Mouse (Mus musculus): ENCODE data around the gene Mgat4e. TPM values are rescaled to one million over a fixed set of nuclear protein-coding genes. Genes with fewer than 3 reads are reported as not detected.

Mgat4e gene
- polyA plus RNA-seq, 1 experiment: 1.3 TPM

DNA sequence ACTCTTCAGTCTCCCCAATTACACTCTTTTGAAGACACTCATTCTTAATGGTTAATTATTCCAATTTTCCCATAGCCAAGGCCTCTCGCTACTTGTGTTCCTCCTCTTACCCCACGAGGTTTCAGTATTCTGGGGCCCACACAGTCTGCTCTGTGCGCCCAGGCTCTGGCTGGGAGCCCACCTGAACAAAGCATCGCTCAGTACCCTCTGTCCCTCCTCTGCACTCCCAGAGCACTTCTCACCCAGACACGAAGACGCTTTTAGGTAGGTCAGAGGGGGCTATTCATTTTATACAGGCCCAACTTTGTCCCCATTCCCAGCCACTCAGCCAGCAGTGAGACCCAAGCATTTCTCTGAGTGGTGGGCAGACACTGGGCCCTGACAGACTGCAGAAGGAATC, 18.9 kb downstream of the Mgat4e start:
- H3K9me3 ChIP-seq (replicated peaks; ENCODE audit: control insufficient read depth, insufficient read depth, low read length, poor library complexity, severe bottlenecking): no peaks in the 10 kb centered on the region; the same call in 1 of the 2 replicates
- H3K27ac ChIP-seq (ENCODE audit: insufficient read depth, low read length): no peak overlapping the region
- no peaks in the 10 kb centered on the region for H3K36me3 ChIP-seq (ENCODE audit: control insufficient read depth, insufficient read depth, low read length, poor library complexity, severe bottlenecking)
- no peak overlapping the region for H3K9ac ChIP-seq (ENCODE audit: low read depth, poor library complexity, severe bottlenecking)
- peaks cover 3% of the 10 kb centered on the region for H3K4me1 ChIP-seq (ENCODE audit: control insufficient read depth, insufficient read depth, low read length)
- H3K27me3 ChIP-seq (ENCODE audit: control insufficient read depth, insufficient read depth, low read length, poor library complexity, severe bottlenecking): no peaks in the 10 kb centered on the region
- TF ChIP-seq CTCF (IDR thresholded peaks at IDR 0.05; ENCODE audit: low read depth, low read length): no peak
- no peak for TF ChIP-seq POLR2A (IDR thresholded peaks at IDR 0.05; ENCODE audit: insufficient read depth, low read length)
- no peak for TF ChIP-seq EP300 (IDR thresholded peaks at IDR 0.05; ENCODE audit: insufficient read depth, low read depth, low read length)
- H3K4me3 ChIP-seq (ENCODE audit: low read depth, low read length): no peak overlapping the region

DNA sequence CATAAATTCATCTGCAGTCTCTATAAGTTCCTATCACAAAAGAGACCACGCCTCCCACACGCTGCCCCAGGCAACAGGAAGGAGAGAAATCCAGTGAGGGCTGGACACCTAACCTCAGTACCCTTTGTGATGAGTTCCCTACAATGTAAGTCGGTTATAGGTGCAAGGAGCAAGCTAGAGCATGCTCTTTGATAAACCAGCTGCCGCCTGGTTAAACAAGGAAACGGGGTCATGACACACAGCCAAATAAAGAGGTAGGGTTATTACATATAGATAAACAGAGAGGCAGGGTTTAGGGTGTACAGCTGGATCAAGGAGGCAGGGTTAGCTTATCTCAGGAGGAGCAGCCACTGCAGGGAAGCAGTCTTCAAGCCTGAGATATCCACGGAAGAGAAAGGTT, 22.7 kb downstream of the Mgat4e start:
- Histone ChIP-seq H3K4me1 (ENCODE audit: control insufficient read depth, insufficient read depth, low read length) (no peaks in the 10 kb centered on the region), H3K27me3 (ENCODE audit: control insufficient read depth, insufficient read depth, low read length, poor library complexity, severe bottlenecking) (no peaks in the 10 kb centered on the region), H3K4me3 (ENCODE audit: low read depth, low read length) (no peak overlapping the region), H3K27ac (ENCODE audit: insufficient read depth, low read length) (no peak overlapping the region), H3K9ac (ENCODE audit: low read depth, poor library complexity, severe bottlenecking) (no peak overlapping the region), H3K36me3 (ENCODE audit: control insufficient read depth, insufficient read depth, low read length, poor library complexity, severe bottlenecking) (no peaks in the 10 kb centered on the region), H3K9me3 (replicated peaks; ENCODE audit: control insufficient read depth, insufficient read depth, low read length, poor library complexity, severe bottlenecking) (no peaks in the 10 kb centered on the region)
- TF ChIP-seq EP300 (IDR thresholded peaks at IDR 0.05; ENCODE audit: insufficient read depth, low read depth, low read length): no peak
- no peak for TF ChIP-seq CTCF (IDR thresholded peaks at IDR 0.05; ENCODE audit: low read depth, low read length)
- TF ChIP-seq POLR2A (IDR thresholded peaks at IDR 0.05; ENCODE audit: insufficient read depth, low read length): no peak

DNA sequence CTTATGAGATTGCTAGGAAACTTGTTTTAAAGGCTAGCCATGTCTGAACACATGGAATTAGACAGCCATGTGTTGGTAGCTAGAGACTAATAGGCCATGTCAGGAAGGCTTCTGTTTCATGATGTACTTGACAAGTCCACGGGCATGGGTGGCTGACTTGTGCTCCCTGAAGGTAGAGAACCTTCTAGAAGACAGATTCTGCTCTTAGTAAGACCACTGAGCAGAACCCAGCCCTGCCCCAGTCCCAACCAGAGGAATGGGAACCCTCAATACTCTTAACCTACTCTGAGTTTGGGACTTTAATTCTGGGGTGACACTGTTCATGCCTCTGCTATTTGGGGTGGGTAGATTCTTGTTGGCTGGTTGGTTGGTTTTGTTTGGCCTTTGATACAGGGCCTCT, 24.5 kb downstream of the Mgat4e start:
- H3K27me3 ChIP-seq (ENCODE audit: control insufficient read depth, insufficient read depth, low read length, poor library complexity, severe bottlenecking): no peaks in the 10 kb centered on the region

DNA sequence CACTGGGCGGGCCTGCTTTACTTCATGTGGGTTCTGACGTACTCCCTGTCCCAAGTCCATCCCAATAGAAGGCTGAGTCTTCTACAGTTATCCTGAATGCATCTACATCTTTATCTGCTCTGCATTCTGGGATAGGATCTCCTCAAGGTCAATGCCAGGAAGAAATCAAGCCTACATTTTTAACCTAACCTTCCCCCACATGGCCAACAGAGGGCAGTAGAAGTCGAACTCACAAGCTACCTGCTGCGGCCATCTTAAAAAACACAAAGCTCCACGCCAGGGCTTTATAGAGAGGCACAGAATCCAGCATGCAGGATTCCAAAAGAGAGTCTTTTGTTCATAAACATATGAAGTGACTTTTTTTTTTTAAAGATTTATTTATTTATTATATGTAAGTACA, 25.1 kb downstream of the Mgat4e start:
- no peak overlapping the region for H3K27ac ChIP-seq (ENCODE audit: insufficient read depth, low read length)
- peak; percentile 64 for TF ChIP-seq CTCF (IDR thresholded peaks at IDR 0.05; ENCODE audit: low read depth, low read length)
- TF ChIP-seq POLR2A (IDR thresholded peaks at IDR 0.05; ENCODE audit: insufficient read depth, low read length): no peak
- H3K36me3 ChIP-seq (ENCODE audit: control insufficient read depth, insufficient read depth, low read length, poor library complexity, severe bottlenecking): no peaks in the 10 kb centered on the region

More for the DNA sequence above, 24.5 kb downstream of the Mgat4e start:
- Histone ChIP-seq H3K36me3 (ENCODE audit: control insufficient read depth, insufficient read depth, low read length, poor library complexity, severe bottlenecking) (no peaks in the 10 kb centered on the region), H3K9me3 (replicated peaks; ENCODE audit: control insufficient read depth, insufficient read depth, low read length, poor library complexity, severe bottlenecking) (no peaks in the 10 kb centered on the region), H3K4me1 (ENCODE audit: control insufficient read depth, insufficient read depth, low read length) (no peaks in the 10 kb centered on the region), H3K4me3 (ENCODE audit: low read depth, low read length) (no peak overlapping the region), H3K27ac (ENCODE audit: insufficient read depth, low read length) (no peak overlapping the region), H3K9ac (ENCODE audit: low read depth, poor library complexity, severe bottlenecking) (no peak overlapping the region)
- TF ChIP-seq EP300 (IDR thresholded peaks at IDR 0.05; ENCODE audit: insufficient read depth, low read depth, low read length): no peak
- no peak for TF ChIP-seq POLR2A (IDR thresholded peaks at IDR 0.05; ENCODE audit: insufficient read depth, low read length)
- no peak for TF ChIP-seq CTCF (IDR thresholded peaks at IDR 0.05; ENCODE audit: low read depth, low read length)

DNA sequence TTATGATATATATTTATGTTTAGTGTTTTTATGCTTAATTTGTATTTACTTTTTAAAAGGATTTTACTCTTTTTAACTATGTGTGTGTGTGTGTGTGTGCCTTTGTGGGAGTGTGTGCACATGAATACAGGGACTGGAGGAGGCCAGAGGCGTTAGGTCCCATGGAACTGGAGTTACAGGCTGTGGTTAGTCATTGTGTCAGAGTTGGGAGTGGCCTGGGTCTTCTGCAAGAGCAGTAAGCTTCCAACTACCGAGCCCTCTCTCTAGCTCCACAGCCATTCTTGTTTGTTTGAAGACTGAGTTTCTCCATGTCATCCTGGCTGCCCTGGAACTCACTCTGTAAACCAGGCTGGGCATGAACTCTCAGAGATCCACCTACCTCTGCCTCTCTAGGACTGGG, 27.2 kb downstream of the Mgat4e start:
- no peaks in the 10 kb centered on the region for H3K9me3 ChIP-seq (replicated peaks; ENCODE audit: control insufficient read depth, insufficient read depth, low read length, poor library complexity, severe bottlenecking)
- no peak for TF ChIP-seq CTCF (IDR thresholded peaks at IDR 0.05; ENCODE audit: low read depth, low read length)
- TF ChIP-seq POLR2A (IDR thresholded peaks at IDR 0.05; ENCODE audit: insufficient read depth, low read length): no peak
- TF ChIP-seq EP300 (IDR thresholded peaks at IDR 0.05; ENCODE audit: insufficient read depth, low read depth, low read length): no peak

More for the DNA sequence above, 25.1 kb downstream of the Mgat4e start:
- no peak overlapping the region for H3K9ac ChIP-seq (ENCODE audit: low read depth, poor library complexity, severe bottlenecking)
- no peak overlapping the region for H3K4me3 ChIP-seq (ENCODE audit: low read depth, low read length)
- no peaks in the 10 kb centered on the region for H3K4me1 ChIP-seq (ENCODE audit: control insufficient read depth, insufficient read depth, low read length)
- no peaks in the 10 kb centered on the region for H3K9me3 ChIP-seq (replicated peaks; ENCODE audit: control insufficient read depth, insufficient read depth, low read length, poor library complexity, severe bottlenecking)
- H3K27me3 ChIP-seq (ENCODE audit: control insufficient read depth, insufficient read depth, low read length, poor library complexity, severe bottlenecking): no peaks in the 10 kb centered on the region

DNA sequence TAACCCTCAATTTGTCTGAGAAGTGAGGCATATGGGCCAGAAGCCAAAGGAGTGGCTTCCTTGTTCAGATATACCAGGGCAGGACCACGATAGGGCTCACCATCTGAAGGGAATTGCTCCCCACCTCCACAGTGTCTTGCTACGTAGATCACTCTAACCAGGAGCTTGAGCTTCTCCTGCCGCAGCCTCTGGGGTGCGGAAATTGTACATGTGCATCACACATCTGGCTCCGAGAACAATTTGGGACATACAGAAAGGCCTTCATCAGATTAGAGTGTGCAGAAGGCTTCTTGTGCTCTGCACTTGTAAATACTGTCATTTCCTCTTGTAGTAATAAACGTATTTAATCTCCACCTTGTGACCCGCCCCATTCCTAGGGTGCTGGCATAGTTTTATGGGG, 28.3 kb downstream of the Mgat4e start:
- H3K9me3 ChIP-seq (replicated peaks; ENCODE audit: control insufficient read depth, insufficient read depth, low read length, poor library complexity, severe bottlenecking): no peaks in the 10 kb centered on the region
- no peaks in the 10 kb centered on the region for H3K4me1 ChIP-seq (ENCODE audit: control insufficient read depth, insufficient read depth, low read length)
- H3K36me3 ChIP-seq (ENCODE audit: control insufficient read depth, insufficient read depth, low read length, poor library complexity, severe bottlenecking): no peaks in the 10 kb centered on the region

More for the DNA sequence above, 27.2 kb downstream of the Mgat4e start:
- Histone ChIP-seq H3K27ac (ENCODE audit: insufficient read depth, low read length) (no peak overlapping the region), H3K4me3 (ENCODE audit: low read depth, low read length) (no peak overlapping the region), H3K36me3 (ENCODE audit: control insufficient read depth, insufficient read depth, low read length, poor library complexity, severe bottlenecking) (no peaks in the 10 kb centered on the region), H3K27me3 (ENCODE audit: control insufficient read depth, insufficient read depth, low read length, poor library complexity, severe bottlenecking) (no peaks in the 10 kb centered on the region), H3K4me1 (ENCODE audit: control insufficient read depth, insufficient read depth, low read length) (no peaks in the 10 kb centered on the region), H3K9ac (ENCODE audit: low read depth, poor library complexity, severe bottlenecking) (no peak overlapping the region)

More for the DNA sequence above, 28.3 kb downstream of the Mgat4e start:
- TF ChIP-seq EP300 (IDR thresholded peaks at IDR 0.05; ENCODE audit: insufficient read depth, low read depth, low read length) (no peak), POLR2A (IDR thresholded peaks at IDR 0.05; ENCODE audit: insufficient read depth, low read length) (no peak), CTCF (IDR thresholded peaks at IDR 0.05; ENCODE audit: low read depth, low read length) (no peak)
- Histone ChIP-seq H3K27ac (ENCODE audit: insufficient read depth, low read length) (no peak overlapping the region), H3K27me3 (ENCODE audit: control insufficient read depth, insufficient read depth, low read length, poor library complexity, severe bottlenecking) (no peaks in the 10 kb centered on the region), H3K9ac (ENCODE audit: low read depth, poor library complexity, severe bottlenecking) (no peak overlapping the region), H3K4me3 (ENCODE audit: low read depth, low read length) (no peak overlapping the region)
